Mouse (Mus musculus) adrenal gland, adult 18-20 months (tissue): ENCODE measurements around the gene Olfr356. TPM values are rescaled to one million over a fixed set of nuclear protein-coding genes. Genes with fewer than 3 reads are reported as not detected.

ENCODE experiments used
- DNase-seq, 2 experiments: peaks; one replicate each; pipeline ENCODE4 v3.0.0; 2021 to 2022; ENCODE audit warnings: low spot score in 2 of 2
- long read RNA-seq, 2 experiments: library from polyadenylated mRNA; stranded (forward); transcript quantifications; one replicate each; pipeline ENCODE4 v2.0.0; 2021
- total RNA-seq, 2 experiments: library from RNA; stranded (reverse); gene quantifications; 1 replicate in 1 of 2; 2 replicates in 1 of 2; pipeline ENCODE4 v1.2.3; 2021

The Olfr356 gene
- total RNA-seq = not detected
- long read RNA-seq, experiment 1 = 0 reads
- long read RNA-seq, experiment 2 = 0 reads

DNA sequence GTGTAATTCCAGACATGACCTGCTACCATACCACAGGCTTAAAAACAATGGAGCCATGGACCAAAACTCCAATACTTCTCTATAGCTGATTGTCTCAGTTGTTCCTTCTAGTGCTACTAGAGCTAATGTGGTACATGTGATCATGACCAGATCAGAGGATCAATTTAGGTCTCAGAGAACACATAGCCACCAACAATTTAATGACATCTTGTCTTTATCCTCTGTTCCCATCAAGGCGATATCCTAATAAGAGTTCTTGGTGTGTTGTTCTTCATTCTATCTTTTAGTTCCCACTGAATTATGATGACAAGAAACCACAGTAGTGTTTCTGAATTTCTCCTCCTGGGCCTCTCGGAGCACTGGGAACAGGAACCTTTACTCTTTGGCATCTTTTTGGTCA is at the start of gene Olfr356:
Gene Olfr356 (plus strand): TSS at position 301 of the 400 bp plus-strand sequence.
- DNase-seq = no peak

DNA sequence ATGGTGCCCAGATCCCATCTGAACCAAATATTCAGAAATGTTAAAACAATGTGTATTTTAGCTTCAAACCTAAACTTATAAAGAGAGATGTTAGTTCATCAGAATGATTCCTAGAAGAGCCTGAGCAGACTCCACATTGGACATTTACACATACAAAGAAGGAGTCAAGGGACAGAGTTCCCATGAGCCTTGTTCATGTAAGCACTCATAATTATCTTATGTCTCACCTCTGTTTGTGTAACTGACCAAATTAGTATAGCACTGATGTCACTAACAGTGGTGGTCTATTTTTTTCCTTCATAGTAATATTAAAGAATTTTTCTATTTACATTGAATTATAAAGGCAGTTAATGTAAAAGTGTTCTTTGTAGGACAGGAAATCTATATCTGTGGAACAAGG is 44.1 kb upstream of the Olfr356 start, which contains the start of gene Olfr353:
Gene Olfr353 (minus strand): TSS at position 101 of the 400 bp plus-strand sequence.
- DNase-seq = no peak

DNA sequence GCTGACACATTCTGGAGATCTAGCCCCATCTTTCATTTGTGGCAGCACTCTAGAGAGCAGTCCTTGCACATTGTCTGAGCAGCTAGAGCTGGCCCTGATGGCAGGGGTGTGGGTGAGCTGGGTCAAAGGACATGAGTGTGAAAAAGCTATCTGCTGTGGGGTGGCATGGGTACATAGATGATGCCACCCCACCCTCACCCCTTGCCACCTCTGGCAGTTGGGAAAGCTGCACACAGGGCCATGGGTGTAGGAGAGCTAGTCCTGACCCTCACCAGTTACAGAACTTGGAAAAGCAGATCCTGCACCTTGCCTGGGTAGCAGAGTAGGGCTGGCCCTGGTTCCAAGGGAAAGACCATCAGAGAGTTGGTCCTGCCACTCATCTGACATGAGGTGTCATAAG is 39.8 kb upstream of the Olfr356 start:
- no peak for DNase-seq

DNA sequence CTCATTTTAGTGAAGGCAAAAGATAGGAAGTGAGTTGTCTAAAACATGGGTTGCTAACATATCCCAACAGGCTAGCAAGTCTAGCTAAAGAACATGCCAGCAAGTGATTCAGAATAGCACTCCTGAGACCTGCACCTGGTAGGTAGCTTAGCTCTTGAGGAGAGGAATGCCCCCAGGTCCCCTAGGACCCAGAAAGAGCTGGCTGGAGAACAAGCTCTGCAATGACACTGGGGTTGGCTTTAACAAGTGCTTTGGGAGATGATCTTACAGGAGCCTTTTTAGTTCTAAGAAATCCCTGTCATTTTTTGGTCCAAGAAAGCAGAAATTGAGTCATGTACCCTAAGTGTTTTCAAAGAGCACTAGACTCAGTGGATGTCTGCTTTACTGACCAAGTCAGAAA is 31.5 kb upstream of the Olfr356 start, which contains the start of gene Olfr354:
Gene Olfr354 (plus strand): TSS at position 301 of the 400 bp plus-strand sequence.
- DNase-seq = no peak

GRCm38 (mm10) chr2:36928797-36929196 is 8.1 kb upstream of the Olfr356 start, which contains the start of gene Olfr355:
Olfr355 (minus strand) TSS chr2:36928897.
- no peak for DNase-seq

Other genes starting within 250 kb of the Olfr356 start
- gene Olfr347, start 205.2 kb upstream of the Olfr356 start, total RNA-seq = not detected
- not detected for gene Olfr348, start 152.8 kb upstream of the Olfr356 start, total RNA-seq
- gene Olfr50, start 146.6 kb upstream of the Olfr356 start, total RNA-seq = not detected
- gene Olfr3, start 120.1 kb upstream of the Olfr356 start, total RNA-seq = not detected
- not detected for gene Olfr350, start 90.8 kb upstream of the Olfr356 start, total RNA-seq
- gene Olfr351, start 74.5 kb upstream of the Olfr356 start, total RNA-seq = not detected
- gene Olfr352, start 68.7 kb upstream of the Olfr356 start, total RNA-seq = not detected
- not detected for gene Olfr353, start 44.2 kb upstream of the Olfr356 start, total RNA-seq
- gene Olfr354, start 31.4 kb upstream of the Olfr356 start, total RNA-seq = not detected
- gene Olfr355, start 8.2 kb upstream of the Olfr356 start, total RNA-seq = not detected
- not detected for gene Olfr357, start 56.7 kb downstream of the Olfr356 start, total RNA-seq
- gene Olfr358, start 72.2 kb downstream of the Olfr356 start, total RNA-seq = not detected
- gene Olfr360, start 128.6 kb downstream of the Olfr356 start, total RNA-seq = not detected
- not detected for gene Olfr361, start 152.2 kb downstream of the Olfr356 start, total RNA-seq
- gene Olfr362, start 180.8 kb downstream of the Olfr356 start, total RNA-seq = not detected
- not detected for gene Olfr364-ps1, start 202.2 kb downstream of the Olfr356 start, total RNA-seq